ENCODE assay signal across 9 mouse cellular contexts in the genomic region with DNA sequence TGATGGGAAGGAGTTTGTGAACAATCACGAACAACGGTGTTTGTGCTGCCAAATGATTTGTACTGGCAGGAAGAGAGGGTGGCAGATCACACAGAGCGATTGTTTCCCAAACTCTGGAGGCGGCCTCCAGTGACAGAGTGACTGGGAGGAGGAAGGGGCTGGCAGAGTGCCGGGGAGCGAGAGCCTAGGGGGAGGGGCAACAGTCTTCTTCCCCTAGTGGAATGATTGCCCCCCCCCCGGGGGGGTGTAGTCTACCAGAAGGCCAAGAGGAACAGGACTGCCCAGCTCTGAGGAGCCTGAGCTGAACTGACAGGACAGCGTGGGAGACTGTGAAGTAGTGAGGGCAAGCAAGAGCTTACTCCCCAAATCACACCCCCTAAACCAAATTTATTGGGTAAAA.
DNase-seq lines count a peak whose midpoint lies in the region; ATAC-seq and TF ChIP-seq lines count a peak whose summit lies in the region.
"Had no signal": no experiment of that assay in that cellular context is flagged by ENCODE, and none has a peak within 500 bp of the region (broad histone marks: within the 10 kb centered on the region; RNA-seq: fewer than 3 reads in every experiment).

No protein-coding gene starts in this region.

- ATAC-seq in liver, postnatal 0 days: no peak
- no peak for ATAC-seq in erythroblast, adult 5-6 weeks (replicated peaks; ENCODE audit: low FRiP score, poor library complexity, severe bottlenecking)

- H3K9me3 ChIP-seq in liver, postnatal 0 days (ENCODE audit: low read length): no peaks in the 10 kb centered on the region

- no peaks in the 10 kb centered on the region for H3K36me3 ChIP-seq in liver, postnatal 0 days (replicated peaks; ENCODE audit: insufficient read depth, low read length)

- no peak overlapping the region for H3K4me3 ChIP-seq in liver, postnatal 0 days (ENCODE audit: low read depth, low read length)
- H3K4me3 ChIP-seq: erythroblast, embryonic 14.5 days had no signal

- no peak for TF ChIP-seq EP300 in liver, postnatal 0 days (IDR thresholded peaks at IDR 0.05; ENCODE audit: low read depth)

- intact Hi-C loops in heart, postnatal 14 days (cut with DNase I): loop anchor here (5.0 to 10.0 kb wide), 2 partner anchors 394 to 601 kb away; no protein-coding TSS in a partner anchor

- no peak overlapping the region for H3K27ac ChIP-seq in liver, postnatal 0 days (ENCODE audit: low read depth)

- H3K27me3 ChIP-seq in liver, postnatal 0 days (ENCODE audit: insufficient read depth, low read length): peaks cover 17% of the 10 kb centered on the region; the same call in 1 of the 2 replicates

- WGBS in liver, postnatal 0 days (ENCODE audit: insufficient replicate concordance): 4% methylated on average over 8 of the region's 8 CpGs

- peak; percentile 18 for DNase-seq in thymus, postnatal 4 days
- no peak for DNase-seq in thymus, postnatal 36 days
- DNase-seq in frontal cortex, adult 2 months (ENCODE audit: extremely low spot score in 1 of 2, low spot score in 1 of 2): peak; percentile 56 to 81
- peak; percentile 81 to 83 for DNase-seq in heart, postnatal 14 days
- DNase-seq in kidney, postnatal 14 days: peak; percentile 90
- peak; percentile 52 for DNase-seq in liver, postnatal 0 days
- peak; percentile 50 for DNase-seq in ovary, postnatal 10 days (ENCODE audit: low spot score)

- H3K4me1 ChIP-seq in liver, postnatal 0 days (ENCODE audit: insufficient read depth): no peaks in the 10 kb centered on the region

- no peak for TF ChIP-seq CTCF in liver, postnatal 0 days (IDR thresholded peaks at IDR 0.05; ENCODE audit: low read depth)

- H3K9ac ChIP-seq in liver, postnatal 0 days (replicated peaks): no peak overlapping the region

- peak overlapping the region; percentile 9; the same call in 1 of the 2 replicates for H3K4me2 ChIP-seq in liver, postnatal 0 days (ENCODE audit: low read depth, low read length)

Comparison
In these comparisons a context has a peak if more than half of its experiments do, and no peak if none do; other contexts are left out.
1. DNase-seq: peak in thymus, postnatal 4 days (single experiment), frontal cortex, adult 2 months (2 of 2), heart, postnatal 14 days (2 of 2), kidney, postnatal 14 days (single experiment), liver, postnatal 0 days (single experiment) and ovary, postnatal 10 days (single experiment); none in thymus, postnatal 36 days (0 of 2).